Mouse (Mus musculus) intestine, embryonic 14.5 days (tissue): ENCODE measurements around the gene Eya2. TPM values are rescaled to one million over a fixed set of nuclear protein-coding genes. Genes with fewer than 3 reads are reported as not detected.
A peak's percentile ranks its signal among the peaks of the same experiment; 100 is the strongest.

ENCODE experiments used
- ATAC-seq: fragments of 200-750 bp; cut with Nextera tagmentation; replicated peaks from 2 replicates; pipeline ENCODE4 v1.8.0; 2017; ENCODE audit warnings: low read depth, moderate number of reproducible peaks, moderate TSS enrichment, moderate library complexity; ENCODE audit not compliant: low FRiP score, low TSS enrichment
- DNase-seq: peaks from one replicate; pipeline ENCODE4 v3.0.0-alpha.2; 2018; ENCODE audit warnings: low spot score
- H3K27ac ChIP-seq: fragments of 300-500 bp; sonication (generic); 2 replicates; pipeline ENCODE4 v1.5.1; 2014; ENCODE audit warnings: low read depth, mild to moderate bottlenecking, control low read depth
- H3K27me3 ChIP-seq: fragments of 300-500 bp; sonication (generic); replicated peaks from 2 replicates; pipeline ENCODE4 v1.6.1; 2014; ENCODE audit warnings: low read length, control low read depth; ENCODE audit not compliant: control insufficient read depth, insufficient read depth
- H3K36me3 ChIP-seq: fragments of 300-500 bp; sonication (generic); 2 replicates; pipeline ENCODE4 v1.6.1; 2014; ENCODE audit warnings: low read length, control low read depth; ENCODE audit not compliant: control insufficient read depth, insufficient read depth
- H3K4me1 ChIP-seq: fragments of 300-500 bp; sonication (generic); replicated peaks from 2 replicates; pipeline ENCODE4 v1.6.1; 2014; ENCODE audit warnings: low read length, control low read depth, mixed read lengths; ENCODE audit not compliant: control insufficient read depth, insufficient read depth
- H3K4me2 ChIP-seq: fragments of 300-500 bp; sonication (generic); 2 replicates; pipeline ENCODE4 v1.6.1; 2014; ENCODE audit warnings: low read length
- H3K4me3 ChIP-seq: fragments of 300-500 bp; sonication (generic); 2 replicates; pipeline ENCODE4 v1.5.1; 2014; ENCODE audit warnings: low read depth, low read length, control low read depth, mixed read lengths
- H3K9ac ChIP-seq: fragments of 300-500 bp; sonication (generic); 2 replicates; pipeline ENCODE4 v1.6.1; 2014; ENCODE audit warnings: mild to moderate bottlenecking, low read length
- H3K9me3 ChIP-seq: fragments of 300-500 bp; sonication (generic); 2 replicates; pipeline ENCODE4 v1.6.1; 2016; ENCODE audit warnings: low read length, control low read depth; ENCODE audit not compliant: control insufficient read depth
- WGBS: fragments of 180-500 bp; shearing (Covaris S2); extraction: QIAGEN DNeasy Blood & Tissue Kit; methylation state at CpG from one replicate; pipeline ENCODE4 v1.1.7; 2014; 5-methylcytosine and 5-hydroxymethylcytosine counted together
- polyA plus RNA-seq: library from polyadenylated mRNA; unstranded; fragments of >200 nt; fragmentation: Nextera tagmentation; extraction: Ambion mirVana; gene quantifications from 2 replicates; pipeline ENCODE4 v1.2.1, GENCODE M21; 2014

Gene Eya2
- polyA plus RNA-seq, 1 experiment from 2014 or later: 0.85 TPM

- H3K27me3 ChIP-seq: no peaks in the 10 kb centered on the region
- no peaks in the 10 kb centered on the region for H3K36me3 ChIP-seq
- 19% methylated on average over 4 of the region's 4 CpGs for WGBS
- DNase-seq (no peak), ATAC-seq (no peak)
- no peak overlapping the region for H3K4me3 ChIP-seq
- 0 out of 2 replicates have a peak, but pooled peaks cover 3% of the 10 kb centered on the region for H3K9me3 ChIP-seq
- H3K4me2 ChIP-seq: no peak overlapping the region
- no peak overlapping the region for H3K27ac ChIP-seq
- H3K4me1 ChIP-seq: no peaks in the 10 kb centered on the region
- no peak overlapping the region for H3K9ac ChIP-seq
Measured at GRCm38 (mm10) chr2:165571216-165571778, 23.5 kb upstream of the Eya2 start.

GRCm38 (mm10) chr2:165583044-165583443 is 11.8 kb upstream of the Eya2 start:
- DNase-seq (no peak), ATAC-seq (no peak)
- no peak overlapping the region for H3K9ac ChIP-seq
- H3K4me1 ChIP-seq: no peaks in the 10 kb centered on the region
- no peaks in the 10 kb centered on the region for H3K9me3 ChIP-seq
- WGBS: 70% methylated on average over 8 of the region's 8 CpGs
- H3K36me3 ChIP-seq: no peaks in the 10 kb centered on the region
- no peak overlapping the region for H3K4me2 ChIP-seq
- H3K4me3 ChIP-seq: no peak overlapping the region
- no peak overlapping the region for H3K27ac ChIP-seq
- no peaks in the 10 kb centered on the region for H3K27me3 ChIP-seq

DNA sequence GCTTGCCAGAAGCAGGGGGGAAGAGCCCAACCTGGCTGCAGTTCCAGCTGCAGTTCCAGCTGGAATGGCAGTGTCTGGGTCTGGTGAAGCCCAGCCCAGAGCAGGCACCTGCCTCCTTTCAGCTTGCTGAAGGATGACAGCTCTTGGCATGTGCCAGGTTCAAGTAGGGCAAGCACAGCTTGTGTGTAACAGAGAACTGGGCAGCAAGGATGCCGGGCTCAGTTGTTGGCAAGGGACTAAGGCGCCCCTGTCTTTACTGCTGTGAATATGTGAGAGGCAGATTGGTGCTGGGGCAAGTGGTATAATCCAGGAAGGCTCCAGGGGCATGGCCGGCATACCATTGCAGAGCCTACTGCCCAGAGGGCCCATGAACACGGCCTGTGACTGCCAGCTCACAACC is 11.3 kb upstream of the Eya2 start:
- Histone ChIP-seq H3K9ac (no peak overlapping the region), H3K4me3 (no peak overlapping the region), H3K9me3 (no peaks in the 10 kb centered on the region), H3K4me2 (no peak overlapping the region), H3K36me3 (no peaks in the 10 kb centered on the region), H3K4me1 (no peaks in the 10 kb centered on the region), H3K27me3 (no peaks in the 10 kb centered on the region), H3K27ac (no peak overlapping the region)
- WGBS: 57% methylated on average over 4 of the region's 4 CpGs
- no peak for DNase-seq
- ATAC-seq: no peak

DNA sequence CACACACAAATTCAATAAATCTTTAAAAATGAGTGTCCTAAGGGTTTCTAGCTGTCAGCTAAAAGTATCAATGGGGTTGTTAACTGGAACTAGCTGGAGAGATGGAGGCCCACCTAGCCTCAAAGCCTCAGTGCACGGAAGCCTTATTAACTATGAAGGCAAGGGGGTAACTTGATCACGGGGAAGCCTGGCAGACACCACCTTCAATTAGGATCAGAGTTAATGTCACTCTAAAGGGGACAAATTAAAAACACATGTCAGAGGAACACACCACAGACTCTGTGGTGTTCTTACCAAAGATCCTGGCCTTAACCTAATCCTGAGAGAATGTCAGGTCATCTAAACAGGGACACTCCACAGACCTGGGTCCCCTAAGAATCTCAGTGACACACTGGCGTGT is 10.3 kb upstream of the Eya2 start:
- WGBS: 86% methylated on average over 3 of the region's 3 CpGs

DNA sequence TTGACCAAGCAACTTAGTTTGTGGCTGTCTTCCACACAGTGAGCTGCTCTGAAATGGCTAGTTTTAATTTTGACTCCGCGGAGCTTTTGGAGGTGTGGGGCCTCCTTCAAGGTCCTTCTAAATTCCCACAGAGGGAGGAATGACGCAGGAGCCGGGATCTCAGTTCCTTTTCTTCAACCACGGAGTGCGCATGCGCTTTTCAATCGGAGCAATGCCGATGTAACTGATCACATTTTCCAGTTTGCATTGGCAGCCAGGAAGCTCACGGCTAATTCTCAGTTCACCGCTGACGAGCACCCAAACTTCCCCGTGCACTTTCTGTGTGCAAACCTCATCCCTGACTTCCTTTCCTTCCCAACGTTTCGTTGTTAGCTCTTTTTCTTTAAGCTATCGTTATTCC is 4.1 kb upstream of the Eya2 start:
- DNase-seq (no peak), ATAC-seq (no peak)
- 0 out of 2 replicates have a peak, but pooled peaks cover 5% of the 10 kb centered on the region for H3K4me1 ChIP-seq
- peaks cover 30% of the 10 kb centered on the region for H3K27me3 ChIP-seq
- no peak overlapping the region for H3K4me3 ChIP-seq
- WGBS: 90% methylated on average over 16 of the region's 16 CpGs
- H3K9ac ChIP-seq: no peak overlapping the region
- H3K27ac ChIP-seq: no peak overlapping the region
- H3K36me3 ChIP-seq: no peaks in the 10 kb centered on the region
- H3K4me2 ChIP-seq: no peak overlapping the region
- no peaks in the 10 kb centered on the region for H3K9me3 ChIP-seq

More for the DNA sequence above, 10.3 kb upstream of the Eya2 start:
- Histone ChIP-seq H3K9ac (no peak overlapping the region), H3K9me3 (no peaks in the 10 kb centered on the region), H3K27ac (no peak overlapping the region), H3K4me3 (no peak overlapping the region), H3K36me3 (no peaks in the 10 kb centered on the region), H3K4me1 (no peaks in the 10 kb centered on the region), H3K27me3 (no peaks in the 10 kb centered on the region), H3K4me2 (no peak overlapping the region)
- DNase-seq (no peak), ATAC-seq (no peak)

DNA sequence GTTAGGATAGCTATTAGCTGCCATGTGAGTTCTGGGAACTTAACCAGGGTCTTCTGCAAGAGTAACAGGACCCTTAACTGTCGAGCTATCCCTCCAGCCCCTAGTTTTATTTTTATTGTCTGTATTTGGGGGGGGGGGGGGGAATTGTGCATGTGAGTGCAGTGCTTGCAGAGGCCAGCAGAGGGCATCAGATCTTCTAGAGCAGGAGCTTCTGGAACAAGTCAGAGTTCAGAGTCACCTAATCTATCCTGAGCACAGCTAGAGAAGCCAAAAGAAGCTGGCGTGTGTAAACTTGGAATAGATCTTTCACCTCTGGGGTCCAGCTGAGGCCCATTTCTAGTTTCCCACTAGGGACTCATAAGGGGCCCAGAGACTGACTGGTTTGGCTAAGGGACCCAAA is 1.1 kb upstream of the Eya2 start:
- H3K36me3 ChIP-seq: no peaks in the 10 kb centered on the region
- 0 out of 2 replicates have a peak, but pooled peaks cover 8% of the 10 kb centered on the region for H3K4me1 ChIP-seq
- H3K9me3 ChIP-seq: no peaks in the 10 kb centered on the region
- no peak for ATAC-seq
- H3K27ac ChIP-seq: no peak overlapping the region
- H3K4me3 ChIP-seq: no peak overlapping the region
- no peak overlapping the region for H3K4me2 ChIP-seq
- H3K27me3 ChIP-seq: peaks cover 50% of the 10 kb centered on the region
- WGBS: 76% methylated on average over 2 of the region's 2 CpGs
- no peak for DNase-seq
- no peak overlapping the region for H3K9ac ChIP-seq

DNA sequence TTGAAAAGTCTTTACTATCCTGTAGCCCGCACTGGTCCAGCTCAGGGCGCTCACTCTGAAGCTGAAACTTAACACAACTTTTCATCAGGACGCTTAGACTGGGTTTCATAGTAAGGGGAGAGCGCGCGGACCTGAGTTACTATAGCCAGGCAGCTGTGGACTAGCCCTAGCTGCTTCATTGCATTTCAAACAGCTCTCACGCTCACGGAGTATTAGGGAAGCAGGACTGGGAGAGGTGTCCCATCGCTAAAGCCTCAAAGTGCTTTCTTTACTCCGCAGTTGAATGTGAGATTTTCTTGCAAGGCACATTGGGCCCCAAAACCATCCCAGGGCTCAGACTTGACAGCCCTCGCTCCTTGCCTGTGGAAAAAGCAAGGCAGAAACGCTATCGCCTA is 841 bp downstream of the Eya2 start:
- H3K4me3 ChIP-seq: peak overlapping the region; percentile 39
- 6% methylated on average over 13 of the region's 13 CpGs for WGBS
- H3K36me3 ChIP-seq: no peaks in the 10 kb centered on the region
- ATAC-seq: no peak
- H3K4me1 ChIP-seq: 0 out of 2 replicates have a peak, but pooled peaks cover 8% of the 10 kb centered on the region
- peaks cover 50% of the 10 kb centered on the region for H3K27me3 ChIP-seq
- DNase-seq: peak; percentile 64
- no peaks in the 10 kb centered on the region for H3K9me3 ChIP-seq
- H3K9ac ChIP-seq: no peak overlapping the region
- H3K27ac ChIP-seq: no peak overlapping the region
- H3K4me2 ChIP-seq: peak overlapping the region; percentile 82

GRCm38 (mm10) chr2:165596141-165596540 is 1.3 kb downstream of the Eya2 start:
- H3K4me2 ChIP-seq: no peak overlapping the region
- no peak overlapping the region for H3K9ac ChIP-seq
- H3K4me1 ChIP-seq: 0 out of 2 replicates have a peak, but pooled peaks cover 8% of the 10 kb centered on the region
- DNase-seq (no peak), ATAC-seq (no peak)
- no peaks in the 10 kb centered on the region for H3K36me3 ChIP-seq
- no peak overlapping the region for H3K27ac ChIP-seq
- H3K9me3 ChIP-seq: no peaks in the 10 kb centered on the region
- H3K4me3 ChIP-seq: no peak overlapping the region
- 20% methylated on average over 11 of the region's 11 CpGs for WGBS
- peaks cover 53% of the 10 kb centered on the region for H3K27me3 ChIP-seq

DNA sequence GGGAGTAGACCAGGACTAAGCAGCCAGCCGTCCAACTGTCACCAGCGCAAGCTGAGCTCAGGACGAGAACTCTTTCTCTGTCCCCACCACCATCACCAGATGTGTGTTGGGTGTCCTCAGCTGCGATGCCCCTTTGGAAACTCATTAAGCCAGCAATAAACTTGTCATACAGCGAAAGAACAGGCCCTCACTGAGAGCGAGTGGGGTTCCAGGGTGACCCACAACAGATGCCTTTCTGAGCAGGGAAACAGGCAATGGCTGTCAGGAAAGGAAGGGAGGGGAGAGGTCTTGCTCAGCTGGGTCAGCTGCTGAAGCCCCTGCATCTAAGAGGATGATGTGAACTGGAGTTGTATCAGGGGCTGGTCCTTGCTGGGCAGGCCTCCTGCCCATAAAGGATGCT is 2.7 kb downstream of the Eya2 start:
- H3K36me3 ChIP-seq: no peaks in the 10 kb centered on the region
- H3K9ac ChIP-seq: no peak overlapping the region
- H3K27me3 ChIP-seq: peaks cover 57% of the 10 kb centered on the region
- no peak overlapping the region for H3K27ac ChIP-seq
- DNase-seq (no peak), ATAC-seq (no peak)
- H3K4me3 ChIP-seq: no peak overlapping the region
- no peaks in the 10 kb centered on the region for H3K9me3 ChIP-seq
- H3K4me1 ChIP-seq: 0 out of 2 replicates have a peak, but pooled peaks cover 8% of the 10 kb centered on the region
- no peak overlapping the region for H3K4me2 ChIP-seq
- WGBS: 41% methylated on average over 6 of the region's 6 CpGs
